Mouse (Mus musculus) MEL (cell line): ENCODE measurements around the gene Dhh. TPM values are rescaled to one million over a fixed set of nuclear protein-coding genes. Genes with fewer than 3 reads are reported as not detected.

Source experiments
- DNase-seq: peaks from one replicate; pipeline ENCODE4 v3.0.0; 2011; ENCODE audit warnings: low read depth, low spot score
- H3K27ac ChIP-seq: 2 replicates; pipeline ENCODE4 v1.5.1; 2012; ENCODE audit warnings: low read depth, mild to moderate bottlenecking, control low read depth, low read length, moderate library complexity; ENCODE audit not compliant: control insufficient read depth
- H3K27me3 ChIP-seq, 2 experiments: fragments of 150-350 bp in 1 of 2; sonication (generic) in 1 of 2; 2 replicates each; pipeline ENCODE4 v1.6.1; 2012; ENCODE audit warnings: low read length in 2 of 2, mild to moderate bottlenecking in 2 of 2, improper control_type of control experiment in 1 of 2, moderate library complexity in 1 of 2; ENCODE audit not compliant: insufficient read depth in 2 of 2, control insufficient read depth in 1 of 2
- H3K36me3 ChIP-seq, 2 experiments: 2 replicates each; pipeline ENCODE4 v1.6.1; 2012 to 2014; ENCODE audit warnings: low read length in 2 of 2, improper control_type of control experiment in 1 of 2, inconsistent platforms in 1 of 2, mild to moderate bottlenecking in 1 of 2; ENCODE audit not compliant: insufficient read depth in 2 of 2, control insufficient read depth in 1 of 2
- H3K4me1 ChIP-seq, 2 experiments: fragments of 150-350 bp in 1 of 2; sonication (generic) in 1 of 2; 2 replicates each; pipeline ENCODE4 v1.6.1; 2012; ENCODE audit warnings: low read length in 2 of 2, improper control_type of control experiment in 1 of 2, mild to moderate bottlenecking in 1 of 2; ENCODE audit not compliant: insufficient read depth in 2 of 2, control insufficient read depth in 1 of 2
- H3K4me3 ChIP-seq, 2 experiments: fragments of 150-350 bp in 1 of 2; sonication (generic) in 1 of 2; 2 replicates each; pipeline ENCODE4 v1.5.1; 2012; ENCODE audit warnings: low read depth in 2 of 2, low read length in 2 of 2, mild to moderate bottlenecking in 2 of 2, moderate library complexity in 2 of 2, control low read depth in 1 of 2, improper control_type of control experiment in 1 of 2; ENCODE audit not compliant: control insufficient read depth in 1 of 2, insufficient read depth in 1 of 2
- H3K79me2 ChIP-seq: 2 replicates; pipeline ENCODE4 v1.6.1; 2012; ENCODE audit warnings: mild to moderate bottlenecking, low read length, moderate library complexity; ENCODE audit not compliant: control insufficient read depth, poor library complexity, insufficient read depth
- H3K9ac ChIP-seq: 2 replicates; pipeline ENCODE4 v1.6.1; 2012; ENCODE audit warnings: low read depth, mild to moderate bottlenecking, control low read depth, low read length, moderate library complexity; ENCODE audit not compliant: control insufficient read depth, poor library complexity, severe bottlenecking
- H3K9me3 ChIP-seq: fragments of 150-350 bp; sonication (generic); replicated peaks from 2 replicates; pipeline ENCODE4 v1.6.1; 2012; ENCODE audit warnings: mild to moderate bottlenecking, low read length, improper control_type of control experiment, moderate library complexity; ENCODE audit not compliant: insufficient read depth
- BHLHE40 ChIP-seq: IDR thresholded peaks from 2 replicates; pipeline ENCODE4 v1.6.1; 2012; ENCODE audit warnings: low read depth, mild to moderate bottlenecking, inconsistent platforms, low read length, improper control_type of control experiment, borderline replicate concordance
- CHD1 ChIP-seq: IDR thresholded peaks from 2 replicates; pipeline ENCODE4 v1.6.1; 2012; ENCODE audit warnings: low read depth, mild to moderate bottlenecking, inconsistent platforms, low read length, improper control_type of control experiment
- CTCF ChIP-seq, 3 experiments: IDR thresholded peaks in 2 of 3; conservative IDR thresholded peaks in 1 of 3; 2 replicates each; pipeline ENCODE4 v1.5.1; 2011 to 2012; ENCODE audit warnings: low read length in 3 of 3, low read depth in 2 of 3, mild to moderate bottlenecking in 2 of 3, improper control_type of control experiment in 1 of 3, inconsistent platforms in 1 of 3, mixed read lengths in 1 of 3, moderate library complexity in 1 of 3; ENCODE audit not compliant: control insufficient read depth in 1 of 3, insufficient read depth in 1 of 3, poor library complexity in 1 of 3, severe bottlenecking in 1 of 3
- HCFC1 ChIP-seq: IDR thresholded peaks from 2 replicates; pipeline ENCODE4 v1.6.1; 2012; ENCODE audit warnings: low read depth, mild to moderate bottlenecking, inconsistent platforms, low read length, improper control_type of control experiment, moderate library complexity
- KAT2A ChIP-seq: conservative IDR thresholded peaks from 2 replicates; pipeline ENCODE4 v1.6.1; 2012; ENCODE audit warnings: low read depth, low read length, improper control_type of control experiment, inconsistent platforms
- MAFK ChIP-seq: IDR thresholded peaks from 2 replicates; pipeline ENCODE4 v1.6.1; 2011; ENCODE audit warnings: low read depth, mild to moderate bottlenecking, low read length, improper control_type of control experiment, borderline replicate concordance
- MAX ChIP-seq: IDR thresholded peaks from 2 replicates; pipeline ENCODE4 v1.6.1; 2011; ENCODE audit warnings: low read length, improper control_type of control experiment
- NELFE ChIP-seq: IDR thresholded peaks from 2 replicates; pipeline ENCODE4 v1.6.1; 2011; ENCODE audit warnings: low read depth, low read length, improper control_type of control experiment
- NRF1 ChIP-seq: IDR thresholded peaks from 2 replicates; pipeline ENCODE4 v1.6.1; 2014; ENCODE audit warnings: low read depth, mild to moderate bottlenecking, inconsistent platforms, low read length, improper control_type of control experiment, moderate library complexity; ENCODE audit not compliant: poor library complexity, insufficient read depth, severe bottlenecking
- POLR2A ChIP-seq, 2 experiments: IDR thresholded peaks; 2 replicates each; pipeline ENCODE4 v1.6.1; 2011 to 2012; ENCODE audit warnings: low read length in 2 of 2, mild to moderate bottlenecking in 2 of 2, control low read depth in 1 of 2, improper control_type of control experiment in 1 of 2, low read depth in 1 of 2, moderate library complexity in 1 of 2; ENCODE audit not compliant: control insufficient read depth in 1 of 2, insufficient read depth in 1 of 2, poor library complexity in 1 of 2
- POLR2AphosphoS2 ChIP-seq: IDR thresholded peaks from 2 replicates; pipeline ENCODE4 v1.6.1; 2011; ENCODE audit warnings: low read length, improper control_type of control experiment
- RAD21 ChIP-seq: IDR thresholded peaks from 2 replicates; pipeline ENCODE4 v1.6.1; 2011; ENCODE audit warnings: mild to moderate bottlenecking, low read depth, low read length, improper control_type of control experiment
- SIN3A ChIP-seq: IDR thresholded peaks from 2 replicates; pipeline ENCODE4 v1.6.1; 2012; ENCODE audit warnings: low read length, improper control_type of control experiment, inconsistent platforms
- TBP ChIP-seq: IDR thresholded peaks from 2 replicates; pipeline ENCODE4 v1.8.0; 2011; ENCODE audit warnings: low read depth, low read length, improper control_type of control experiment
- TCF12 ChIP-seq: IDR thresholded peaks from 2 replicates; pipeline ENCODE4 v1.6.1; 2014; ENCODE audit warnings: low read depth, mild to moderate bottlenecking, inconsistent platforms, low read length, improper control_type of control experiment, moderate library complexity
- UBTF ChIP-seq: IDR thresholded peaks from 2 replicates; pipeline ENCODE4 v1.6.1; 2012; ENCODE audit warnings: low read depth, mild to moderate bottlenecking, inconsistent platforms, low read length, improper control_type of control experiment, moderate library complexity, borderline replicate concordance; ENCODE audit not compliant: insufficient read depth
- USF1 ChIP-seq: IDR thresholded peaks from 2 replicates; pipeline ENCODE4 v1.6.1; 2014; ENCODE audit warnings: low read depth, mild to moderate bottlenecking, inconsistent platforms, low read length, improper control_type of control experiment, moderate library complexity
- ZKSCAN1 ChIP-seq: IDR thresholded peaks from 2 replicates; pipeline ENCODE4 v1.6.1; 2012; ENCODE audit warnings: low read depth, mild to moderate bottlenecking, inconsistent platforms, low read length, improper control_type of control experiment, moderate library complexity
- ZNF384 ChIP-seq: IDR thresholded peaks from 2 replicates; pipeline ENCODE4 v1.6.1; 2012; ENCODE audit warnings: low read depth, mild to moderate bottlenecking, inconsistent platforms, low read length, improper control_type of control experiment
- polyA plus RNA-seq, 2 experiments: library from polyadenylated mRNA; stranded (reverse) in 1 of 2; unstranded in 1 of 2; fragments of >175 nt in 1 of 2; fragments of >200 nt in 1 of 2; gene quantifications; 2 replicates each; pipeline versions ENCODE4 v1.2.1 to v1.2.4; 2012; ENCODE audit warnings: low replicate concordance in 2 of 2, low read depth in 1 of 2; ENCODE audit not compliant: insufficient read length in 2 of 2, insufficient read depth in 1 of 2, missing spikeins in 1 of 2
- total RNA-seq: library from RNA; depleted of rRNA; stranded (reverse); fragments of 300-350 nt; gene quantifications from 2 replicates; pipeline ENCODE4 v1.2.3, GENCODE M21; 2012

Gene Dhh
- total and polyA plus RNA-seq, 3 experiments: 0.12 TPM; not detected in 2

- TF ChIP-seq TBP: peak; percentile 95
- peak; percentile 73 for TF ChIP-seq USF1
- peak; percentile 97 for TF ChIP-seq KAT2A
- no peak for TF ChIP-seq BHLHE40
- TF ChIP-seq POLR2AphosphoS2: no peak; the same call in none of the 2 replicates
Observed at GRCm38 (mm10) chr15:98871916-98872888, 26.1 kb downstream of the Dhh start (continued).

DNA sequence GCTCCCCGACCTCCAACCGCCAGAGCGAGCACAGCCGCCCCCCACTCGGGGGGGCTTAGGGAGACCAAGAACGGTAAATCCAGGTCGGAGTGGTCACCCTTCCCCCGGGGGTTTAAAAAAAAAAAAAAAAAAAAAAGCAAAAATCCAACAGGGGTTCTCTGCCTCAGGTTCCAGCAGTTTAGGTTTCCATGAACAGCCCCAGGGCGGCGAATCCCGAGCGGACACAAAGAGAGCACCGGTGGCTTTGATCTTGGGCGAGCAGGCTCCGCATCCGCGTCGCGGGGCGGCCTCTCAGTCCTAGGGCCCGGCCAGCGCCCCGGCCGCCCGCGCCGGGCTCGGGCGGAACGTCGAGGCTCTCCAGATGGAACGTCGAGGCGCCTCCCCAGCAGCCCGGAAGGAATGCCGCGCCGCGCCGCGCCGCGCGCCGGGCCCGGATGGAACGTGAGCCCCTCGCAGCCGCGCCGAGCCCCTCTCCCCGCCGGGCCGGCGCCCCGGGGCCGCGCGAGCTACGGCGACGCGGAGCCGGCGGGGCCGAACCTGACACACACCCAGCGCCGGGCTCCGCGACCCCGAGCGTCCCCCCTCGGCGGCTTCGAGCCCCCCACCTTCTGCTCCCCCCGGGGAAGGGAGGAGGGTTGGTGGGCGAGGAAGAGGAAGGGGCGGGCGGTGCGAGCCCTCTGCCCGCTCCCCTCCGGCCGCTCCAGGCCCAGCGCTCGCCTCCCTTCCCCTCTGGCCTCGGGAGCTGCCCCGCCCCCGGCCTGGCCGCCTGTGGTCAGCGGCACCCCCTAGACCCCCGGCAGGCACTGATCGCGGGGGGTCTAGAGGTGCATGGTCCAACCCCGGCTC lies 27.0 kb downstream of the Dhh start, which contains the start of gene Kmt2d:
TSS of gene Kmt2d (minus strand) at position 135 of the 846 bp plus-strand sequence.
- Histone ChIP-seq H3K27ac (peak within 1 kb of the TSS; percentile 86), H3K79me2 (peaks cover 61% of the 10 kb centered on the region), H3K4me1 (peaks cover 14 to 21% of the 10 kb centered on the region in 2 experiments), H3K36me3 (peaks cover under 1 to 23% of the 10 kb centered on the region in 2 experiments; a peak in 3 of 4 replicates), H3K27me3 (no peaks in the 10 kb centered on the region), H3K9ac (peak within 1 kb of the TSS; percentile 96), H3K9me3 (no peaks in the 10 kb centered on the region), H3K4me3 (peak within 1 kb of the TSS; percentile 78 to 92)
- DNase-seq: peak; percentile 55
- TF ChIP-seq ZNF384: peak; percentile 38
- TF ChIP-seq MAFK: no peak
- peak; percentile 19; the same call in 1 of the 2 replicates for TF ChIP-seq TCF12
- peak; percentile 89; the same call in 1 of the 2 replicates for TF ChIP-seq UBTF

GRCm38 (mm10) chr15:98870179-98871069 lies 27.9 kb downstream of the Dhh start:
- Histone ChIP-seq H3K9me3 (no peaks in the 10 kb centered on the region), H3K79me2 (peaks cover 66% of the 10 kb centered on the region), H3K27me3 (no peaks in the 10 kb centered on the region), H3K4me3 (peak overlapping the region; percentile 78 to 92), H3K4me1 (peaks cover 14 to 21% of the 10 kb centered on the region in 2 experiments), H3K27ac (peak overlapping the region; percentile 86), H3K36me3 (peaks cover 2 to 23% of the 10 kb centered on the region in 2 experiments; a peak in 3 of 4 replicates), H3K9ac (peak overlapping the region; percentile 96)
- TF ChIP-seq CHD1 (0 out of 2 replicates have a peak, but pooled peaks have one; percentile 32), ZKSCAN1 (0 out of 2 replicates have a peak, but pooled peaks have one; percentile 22), NELFE (no peak), NRF1 (no peak), SIN3A (peak; percentile 27; the same call in 1 of the 2 replicates), TCF12 (no peak), HCFC1 (0 out of 2 replicates have a peak, but pooled peaks have one; percentile 7), RAD21 (no peak), MAX (0 out of 2 replicates have a peak, but pooled peaks have one; percentile 8), CTCF (IDR thresholded peaks at IDR 0.05 in 2 of 3, conservative IDR thresholded peaks at IDR 0.05 in 1 of 3; ENCODE audit: control insufficient read depth in 1 of 3, insufficient read depth in 1 of 3, low read depth in 2 of 3, low read length in 3 of 3, poor library complexity in 1 of 3, severe bottlenecking in 1 of 3) (no peak), POLR2A (IDR thresholded peaks at IDR 0.05; ENCODE audit: control insufficient read depth in 1 of 2, insufficient read depth in 1 of 2, low read depth in 1 of 2, low read length in 2 of 2, poor library complexity in 1 of 2) (0 out of 4 replicates have a peak, but pooled peaks of 1 of the 2 experiments have one; percentile 10)
- peak; percentile 54 for DNase-seq
